Mouse (Mus musculus): ENCODE measurements around the gene Dpagt1. TPM values are rescaled to one million over a fixed set of nuclear protein-coding genes. Genes with fewer than 3 reads are reported as not detected.
"Not testable (repeated sequence)": the region's sequence is repeated elsewhere in the genome, so short reads cannot be mapped to it uniquely, and the experiment has no call there.

The Dpagt1 gene
- total RNA-seq, 2 experiments from 2014 or later: 11.9 to 12.7 TPM

- intact Hi-C loops (cut with DNase I): loop anchor here (5.0 kb wide), 1 partner anchor 51 kb away; no protein-coding TSS in a partner anchor
- DNase-seq: not testable (repeated sequence)
Measured at GRCm38 (mm10) chr9:44336513-44336912, 10.7 kb downstream of the Dpagt1 start.

DNA sequence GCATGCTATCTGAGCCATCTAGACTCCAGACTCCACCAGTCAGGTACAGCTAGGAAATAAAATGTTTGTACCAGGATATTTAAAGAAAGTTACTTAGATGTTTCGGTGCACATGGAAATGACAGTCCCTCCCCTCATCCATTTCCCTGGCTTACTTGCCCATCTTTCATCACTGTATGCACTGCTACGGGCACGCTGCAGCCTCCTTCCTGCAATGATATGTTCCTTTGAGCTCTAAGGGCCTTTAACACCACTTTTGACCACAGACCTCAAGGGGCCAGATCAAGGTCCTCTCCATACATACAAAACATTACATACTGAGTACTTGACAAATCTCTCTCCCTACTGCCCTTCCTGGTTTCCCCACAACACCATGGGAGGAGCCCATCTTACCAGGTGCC is 11.1 kb downstream of the Dpagt1 start:
- intact Hi-C loops (cut with DNase I): loop anchor here (5.0 kb wide), 1 partner anchor 50 kb away; no protein-coding TSS in a partner anchor
- DNase-seq: no peak

DNA sequence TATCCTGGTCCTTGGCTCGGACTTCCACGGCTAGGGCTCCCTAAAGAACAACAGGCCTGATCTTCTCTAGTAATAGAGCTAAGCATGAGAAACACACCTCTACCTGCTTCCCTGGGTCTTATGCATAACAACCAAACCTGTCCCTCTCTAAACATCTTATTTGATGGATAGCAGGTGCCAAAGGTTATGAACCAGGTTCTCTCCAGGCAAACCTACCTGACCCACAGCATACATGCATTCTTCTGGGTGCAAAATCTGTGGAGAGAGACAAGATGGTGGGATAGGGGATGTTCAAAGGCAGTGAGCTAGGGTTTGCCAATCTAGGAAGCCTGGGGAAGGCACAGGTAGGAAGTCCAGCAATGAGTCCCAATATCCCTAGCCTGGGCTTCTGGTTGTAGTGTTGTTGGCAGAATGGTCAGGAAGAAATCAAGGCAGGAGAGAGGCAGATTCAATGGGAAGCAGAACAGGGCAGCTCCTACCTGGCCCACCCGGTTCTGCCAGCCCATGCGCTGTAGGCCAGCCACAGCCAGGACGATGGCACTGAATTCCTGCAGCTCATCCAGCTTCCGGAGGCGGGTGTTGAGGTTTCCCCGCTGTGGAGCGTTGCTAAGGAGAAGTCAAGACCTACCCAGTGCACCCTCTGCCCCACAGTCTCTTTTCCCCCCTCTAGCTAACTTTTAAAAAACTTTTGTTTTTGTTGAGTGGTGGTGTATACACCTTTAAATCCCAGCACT is 11.8 kb downstream of the Dpagt1 start:
- intact Hi-C loops (cut with DNase I): loop anchor here (5.0 kb wide), 1 partner anchor 50 kb away; no protein-coding TSS in a partner anchor
- DNase-seq: no peak

GRCm38 (mm10) chr9:44338574-44338973 is 12.8 kb downstream of the Dpagt1 start:
- intact Hi-C loops (cut with DNase I): loop anchor here (5.0 kb wide), 1 partner anchor 49 kb away; no protein-coding TSS in a partner anchor

DNA sequence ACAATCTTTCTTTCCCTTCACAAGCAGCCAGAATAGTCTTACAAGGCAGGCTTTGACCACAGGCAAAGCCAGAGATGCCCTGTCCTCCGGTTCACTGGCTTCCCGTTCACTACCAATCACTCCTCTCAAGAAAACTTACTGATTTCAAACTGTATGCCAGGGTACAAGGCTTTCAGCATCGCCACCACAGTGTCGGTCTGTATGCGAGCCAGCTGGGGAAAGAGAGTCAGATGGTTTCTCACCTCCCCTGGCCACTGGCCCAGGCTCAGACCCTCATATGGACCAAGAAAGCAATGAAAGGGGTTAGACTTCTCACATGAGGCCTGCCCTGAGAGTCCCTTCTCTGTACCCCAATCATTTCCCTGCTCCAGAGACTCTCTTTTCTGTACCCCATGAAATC is 15.7 kb downstream of the Dpagt1 start:
- intact Hi-C loops (cut with DNase I): loop anchor here (5.0 kb wide), 1 partner anchor 34 kb away; the partner anchor contains the start of gene Hinfp
- no peak for DNase-seq

More at GRCm38 (mm10) chr9:44338574-44338973, 12.8 kb downstream of the Dpagt1 start:
- DNase-seq: no peak

DNA sequence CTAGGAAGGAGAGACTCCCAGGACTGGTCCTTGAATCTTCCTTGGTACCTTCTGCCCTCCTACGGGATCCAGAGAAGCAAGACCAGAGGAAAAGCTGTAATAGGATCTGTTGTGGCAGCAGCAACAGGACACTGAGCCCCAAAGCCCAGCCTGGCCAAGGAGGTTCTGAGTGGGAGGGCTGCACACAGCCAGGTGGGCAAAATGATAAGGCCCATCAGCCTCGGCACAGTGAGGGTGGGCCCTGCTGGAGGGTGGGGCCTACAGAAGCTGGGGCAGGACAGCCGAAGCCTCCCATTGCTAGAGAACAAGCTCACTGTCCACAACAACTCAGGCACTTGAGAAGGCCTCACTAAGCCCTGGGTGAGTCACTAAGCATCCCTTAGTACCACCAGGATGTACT is 16.4 kb downstream of the Dpagt1 start:
- DNase-seq: no peak
- intact Hi-C loops (cut with DNase I): loop anchor here (5.0 kb wide), 1 partner anchor 35 kb away; the partner anchor contains the start of gene Hinfp

DNA sequence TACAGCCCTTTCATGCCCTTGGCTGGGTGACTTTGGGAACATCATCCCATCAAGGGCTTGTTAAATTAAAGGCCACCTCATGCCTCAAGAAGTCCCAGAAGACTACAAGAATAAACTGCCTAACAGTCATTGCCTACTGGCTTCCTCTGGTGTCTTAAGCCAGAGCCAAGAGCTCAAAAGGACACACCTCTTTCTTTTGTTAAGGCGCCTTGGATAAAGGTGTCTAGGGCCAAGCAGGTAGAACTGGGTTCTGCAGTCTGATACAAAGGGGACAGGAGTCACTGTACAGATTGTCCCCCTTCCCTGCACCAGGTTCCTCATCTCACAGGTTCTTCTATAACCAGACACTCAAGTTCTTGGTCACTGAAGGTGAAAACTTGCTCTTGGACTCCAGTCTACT is 16.8 kb downstream of the Dpagt1 start:
- intact Hi-C loops (cut with DNase I): loop anchor here (5.0 kb wide), 1 partner anchor 35 kb away; the partner anchor contains the start of gene Hinfp
- no peak for DNase-seq

- intact Hi-C loops (cut with DNase I): loop anchor here (5.0 kb wide), 1 partner anchor 36 kb away; the partner anchor contains the start of gene Hinfp
- DNase-seq: no peak
Measured at GRCm38 (mm10) chr9:44343290-44343689, 17.5 kb downstream of the Dpagt1 start.

DNA sequence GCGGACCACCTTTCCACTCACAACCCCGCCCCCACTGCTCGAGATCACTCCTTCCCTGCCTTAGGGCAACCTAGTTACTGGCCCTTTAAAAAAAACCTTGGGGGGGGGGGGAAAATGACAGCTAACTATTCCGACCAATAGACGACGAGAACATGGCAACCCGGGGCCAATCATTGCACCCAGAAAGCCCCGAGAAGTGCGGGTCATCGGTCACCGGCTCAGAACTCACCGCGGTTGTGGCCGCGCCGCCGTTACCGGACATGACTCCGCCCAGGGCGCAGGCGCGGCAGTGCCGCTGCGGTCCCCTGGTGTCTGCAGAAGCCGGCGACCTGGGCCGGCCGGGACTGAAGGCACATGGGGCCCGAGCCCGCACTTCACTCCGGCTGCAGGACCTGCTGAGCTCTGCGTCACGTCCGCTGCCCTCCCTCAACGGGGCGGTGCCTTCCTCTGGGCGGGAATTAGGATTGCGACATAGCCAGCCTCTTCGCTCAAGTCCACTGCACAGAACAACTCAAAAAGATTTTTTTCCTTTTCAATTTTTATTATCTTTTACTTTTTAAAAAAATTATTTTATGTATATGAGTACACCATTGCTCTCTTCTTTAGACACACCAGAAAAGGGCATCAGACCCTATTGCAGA is 18.1 kb downstream of the Dpagt1 start, which contains the start of gene Hmbs:
Hmbs (minus strand) TSS at position 448 of the 641 bp plus-strand sequence.
- intact Hi-C loops (cut with DNase I): loop anchor here (5.0 kb wide), 1 partner anchor 37 kb away; the partner anchor contains the start of gene Hinfp
- peak; percentile 86 to 93 for DNase-seq

DNA sequence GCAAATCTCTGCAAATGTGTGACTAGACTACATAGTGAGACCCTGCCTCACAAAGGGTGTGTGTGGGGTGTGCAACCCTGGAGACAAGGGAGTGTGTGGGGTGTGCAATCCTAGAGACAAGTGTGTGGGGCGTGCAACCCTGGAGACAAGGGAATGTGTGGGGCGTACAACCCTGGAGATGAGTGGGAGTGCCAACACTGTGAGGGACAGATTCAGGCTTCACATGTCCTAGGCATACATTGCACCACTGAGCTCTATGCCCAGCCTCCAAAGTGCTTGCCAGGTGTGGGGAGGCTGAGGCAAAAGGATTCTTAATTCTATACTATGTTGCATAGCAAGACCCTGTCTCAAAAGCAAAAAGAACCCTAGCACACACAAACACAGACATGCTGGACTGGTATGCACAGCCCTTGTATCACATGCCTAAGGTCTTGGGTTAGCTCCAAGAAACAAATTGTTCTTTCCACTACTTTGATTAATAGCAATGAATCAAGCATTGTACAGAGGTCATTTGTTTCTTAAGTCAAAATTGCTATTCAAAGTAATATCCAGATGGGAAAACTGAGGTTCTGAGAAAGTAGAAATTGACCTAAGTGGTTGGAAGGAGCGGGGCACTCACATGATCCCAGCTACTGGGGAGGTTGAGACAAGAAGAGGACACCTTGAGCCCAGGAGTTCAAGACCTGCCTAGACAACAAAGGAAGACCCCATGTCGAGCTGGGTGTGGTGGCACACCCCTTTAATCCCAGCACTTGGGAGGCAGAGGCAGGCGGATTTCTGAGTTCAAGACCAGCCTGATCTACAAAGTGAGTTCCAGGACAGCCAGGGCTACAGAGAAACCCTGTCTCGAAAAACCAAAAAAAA is 20.0 kb downstream of the Dpagt1 start:
- no peak for DNase-seq
- intact Hi-C loops (cut with DNase I): no loop called here

DNA sequence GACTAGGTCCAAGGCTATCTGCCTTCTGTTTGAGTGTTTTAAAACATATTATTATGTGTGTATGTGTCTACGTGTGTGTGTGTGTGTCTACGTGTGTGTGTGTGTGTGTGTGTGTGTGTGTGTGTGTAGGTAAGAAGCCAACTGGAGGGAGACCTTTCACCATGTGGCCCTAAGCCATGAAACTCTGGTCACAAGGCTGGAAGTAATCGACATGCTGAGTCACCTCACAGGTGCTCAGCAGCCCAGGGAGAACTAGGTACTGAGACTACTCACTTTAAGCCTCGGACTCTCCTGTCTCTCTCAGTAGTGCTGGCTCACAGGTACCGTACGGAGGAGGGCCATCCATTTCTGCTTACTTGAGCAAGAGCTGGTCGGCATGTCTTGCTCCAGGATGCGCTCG is 21.3 kb downstream of the Dpagt1 start:
- intact Hi-C loops (cut with DNase I): no loop called here
- DNase-seq: no peak

- intact Hi-C loops (cut with DNase I): no loop called here
- DNase-seq: no peak
Measured at GRCm38 (mm10) chr9:44347621-44348020, 21.8 kb downstream of the Dpagt1 start.

GRCm38 (mm10) chr9:44348546-44348945 is 22.7 kb downstream of the Dpagt1 start:
- intact Hi-C loops (cut with DNase I): no loop called here
- DNase-seq: no peak

DNA sequence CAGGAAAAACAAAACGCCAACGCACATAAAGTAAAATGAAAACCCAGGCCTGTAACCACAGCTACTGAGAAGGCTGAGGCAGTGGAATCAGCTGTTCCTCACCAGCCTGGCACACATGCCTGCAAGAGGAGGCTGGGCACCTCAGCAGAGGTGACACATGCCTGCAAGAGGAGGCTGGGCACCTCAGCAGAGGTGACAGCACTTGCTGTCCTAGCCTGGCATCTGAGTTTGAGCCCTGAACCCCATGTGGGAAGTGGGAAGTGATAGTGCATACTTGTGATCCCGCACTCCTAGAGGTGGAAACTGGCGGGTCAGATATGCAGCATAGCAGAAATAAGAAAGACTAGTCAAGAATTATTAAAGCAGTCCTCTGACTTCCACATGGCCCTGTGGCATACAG is 25.6 kb downstream of the Dpagt1 start:
- intact Hi-C loops (cut with DNase I): no loop called here
- no peak for DNase-seq

GRCm38 (mm10) chr9:44352337-44352736 is 26.5 kb downstream of the Dpagt1 start:
- intact Hi-C loops (cut with DNase I): no loop called here
- no peak for DNase-seq

GRCm38 (mm10) chr9:44353142-44353541 is 27.3 kb downstream of the Dpagt1 start:
- intact Hi-C loops (cut with DNase I): no loop called here
- no peak for DNase-seq

DNA sequence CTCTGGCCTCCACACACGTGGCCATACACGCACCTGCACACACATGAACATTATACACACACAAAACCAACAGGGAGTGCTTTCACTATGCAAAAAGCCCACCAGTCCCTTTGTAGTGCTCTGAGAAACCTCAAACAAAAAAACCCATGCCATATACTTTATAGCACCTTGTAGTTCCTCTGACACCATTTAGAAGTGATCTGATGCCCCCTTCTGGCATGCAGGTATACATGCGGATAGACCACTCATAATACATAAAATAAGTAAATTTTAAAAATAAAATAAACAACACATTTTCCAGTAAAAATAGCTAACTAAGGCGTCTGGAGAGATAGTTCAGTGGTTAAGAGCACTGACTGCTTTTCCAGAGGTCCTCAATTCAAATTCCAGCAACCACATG is 31.4 kb downstream of the Dpagt1 start:
- intact Hi-C loops (cut with DNase I): no loop called here
- DNase-seq: no peak

DNA sequence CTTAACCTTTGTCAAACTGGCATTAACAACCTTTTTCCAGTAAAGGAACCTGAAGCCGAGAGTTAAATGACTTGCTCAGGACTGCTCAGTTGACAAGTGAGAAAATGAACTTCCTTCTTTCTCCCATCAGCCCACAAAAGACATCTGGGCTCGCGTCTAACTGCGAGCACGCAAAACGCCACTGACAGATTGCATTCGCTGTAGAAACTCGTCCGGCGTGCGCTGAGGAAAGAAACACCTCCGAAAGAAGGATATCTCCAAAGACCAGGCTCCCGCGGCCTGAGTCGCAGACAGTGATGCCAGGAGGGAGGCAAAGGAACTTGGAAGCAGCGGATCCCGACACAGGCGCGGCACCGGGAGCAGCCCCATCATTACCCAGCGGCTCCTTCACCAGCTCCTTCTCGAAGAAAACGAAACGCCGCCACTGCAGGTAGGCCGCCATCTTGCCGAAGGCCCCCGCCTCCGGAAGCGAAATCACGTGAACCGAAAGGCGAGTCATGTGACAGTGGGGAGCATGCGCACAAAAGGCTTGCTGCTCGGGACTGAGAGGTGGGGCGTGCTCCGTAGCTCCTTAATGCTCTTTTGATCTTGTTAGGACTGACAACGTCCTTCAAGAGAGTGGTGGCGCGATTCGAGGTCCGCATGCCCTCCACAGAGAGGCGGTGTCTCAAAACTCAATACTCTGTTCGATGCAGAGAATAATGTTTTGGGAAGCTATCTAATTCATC is 35.5 kb downstream of the Dpagt1 start, which contains the start of gene Vps11:
Vps11 (minus strand) TSS at position 481 of the 728 bp plus-strand sequence.
- intact Hi-C loops (cut with DNase I): no loop called here
- DNase-seq: peak; percentile 92

- intact Hi-C loops (cut with DNase I): not testable (repeated sequence)
Measured at GRCm38 (mm10) chr9:44361931-44362330, 36.1 kb downstream of the Dpagt1 start.

GRCm38 (mm10) chr9:44364480-44364879 is 38.7 kb downstream of the Dpagt1 start:
- intact Hi-C loops (cut with DNase I): no loop called here

More at GRCm38 (mm10) chr9:44361931-44362330, 36.1 kb downstream of the Dpagt1 start:
- DNase-seq: not testable (repeated sequence)

More at GRCm38 (mm10) chr9:44364480-44364879, 38.7 kb downstream of the Dpagt1 start:
- no peak for DNase-seq

All from gastrocnemius, postnatal 36 days (tissue).